Mouse (Mus musculus): ENCODE data around the gene Tfr2. TPM values are rescaled to one million over a fixed set of nuclear protein-coding genes. Genes with fewer than 3 reads are reported as not detected.

Gene Tfr2
- polyA plus RNA-seq, 1 experiment from 2014 or later = 10.1 TPM

GRCm38 (mm10) chr5:137568223-137568798 lies 1.3 kb upstream of the Tfr2 start:
- Histone ChIP-seq H3K27me3 (ENCODE audit: control insufficient read depth, insufficient read depth, low read depth, low read length) (no peaks in the 10 kb centered on the region), H3K9ac (ENCODE audit: low read depth, low read length) (no peak overlapping the region), H3K4me2 (ENCODE audit: low read length) (no peak overlapping the region), H3K4me3 (ENCODE audit: low read depth, low read length) (no peak overlapping the region), H3K27ac (ENCODE audit: low read length) (no peak overlapping the region), H3K9me3 (replicated peaks; ENCODE audit: control insufficient read depth, low read length, poor library complexity, severe bottlenecking) (no peaks in the 10 kb centered on the region), H3K4me1 (ENCODE audit: control insufficient read depth, insufficient read depth, low read length) (no peaks in the 10 kb centered on the region), H3K36me3 (ENCODE audit: control insufficient read depth, insufficient read depth, low read length) (peaks cover 12% of the 10 kb centered on the region)
- 81% methylated on average over 8 of the region's 8 CpGs for WGBS
- ATAC-seq = no peak

GRCm38 (mm10) chr5:137569031-137569430 lies 609 bp upstream of the Tfr2 start:
- 83% methylated on average over 9 of the region's 12 CpGs for WGBS
- H3K27me3 ChIP-seq (ENCODE audit: control insufficient read depth, insufficient read depth, low read depth, low read length) = no peaks in the 10 kb centered on the region
- H3K36me3 ChIP-seq (ENCODE audit: control insufficient read depth, insufficient read depth, low read length) = peaks cover 12% of the 10 kb centered on the region
- no peak overlapping the region for H3K27ac ChIP-seq (ENCODE audit: low read length)
- no peak overlapping the region for H3K9ac ChIP-seq (ENCODE audit: low read depth, low read length)
- H3K4me3 ChIP-seq (ENCODE audit: low read depth, low read length) = no peak overlapping the region
- ATAC-seq = no peak
- H3K9me3 ChIP-seq (replicated peaks; ENCODE audit: control insufficient read depth, low read length, poor library complexity, severe bottlenecking) = no peaks in the 10 kb centered on the region
- H3K4me1 ChIP-seq (ENCODE audit: control insufficient read depth, insufficient read depth, low read length) = no peaks in the 10 kb centered on the region
- no peak overlapping the region for H3K4me2 ChIP-seq (ENCODE audit: low read length)

GRCm38 (mm10) chr5:137570181-137570580 lies 541 bp downstream of the Tfr2 start:
- H3K9me3 ChIP-seq (replicated peaks; ENCODE audit: control insufficient read depth, low read length, poor library complexity, severe bottlenecking) = no peaks in the 10 kb centered on the region
- ATAC-seq = no peak
- H3K9ac ChIP-seq (ENCODE audit: low read depth, low read length) = no peak overlapping the region
- H3K27me3 ChIP-seq (ENCODE audit: control insufficient read depth, insufficient read depth, low read depth, low read length) = no peaks in the 10 kb centered on the region
- H3K4me2 ChIP-seq (ENCODE audit: low read length) = no peak overlapping the region
- no peak overlapping the region for H3K27ac ChIP-seq (ENCODE audit: low read length)
- no peak overlapping the region for H3K4me3 ChIP-seq (ENCODE audit: low read depth, low read length)
- 46% methylated on average over 7 of the region's 7 CpGs for WGBS
- H3K4me1 ChIP-seq (ENCODE audit: control insufficient read depth, insufficient read depth, low read length) = no peaks in the 10 kb centered on the region; the same call in 1 of the 2 replicates
- H3K36me3 ChIP-seq (ENCODE audit: control insufficient read depth, insufficient read depth, low read length) = peaks cover 7% of the 10 kb centered on the region; the same call in 1 of the 2 replicates

GRCm38 (mm10) chr5:137570691-137571586 lies 1.3 kb downstream of the Tfr2 start:
- Histone ChIP-seq H3K9me3 (replicated peaks; ENCODE audit: control insufficient read depth, low read length, poor library complexity, severe bottlenecking) (no peaks in the 10 kb centered on the region), H3K36me3 (ENCODE audit: control insufficient read depth, insufficient read depth, low read length) (0 out of 2 replicates have a peak, but pooled peaks cover 4% of the 10 kb centered on the region), H3K27ac (ENCODE audit: low read length) (no peak overlapping the region), H3K27me3 (ENCODE audit: control insufficient read depth, insufficient read depth, low read depth, low read length) (no peaks in the 10 kb centered on the region), H3K4me2 (ENCODE audit: low read length) (no peak overlapping the region), H3K4me1 (ENCODE audit: control insufficient read depth, insufficient read depth, low read length) (no peaks in the 10 kb centered on the region; the same call in 1 of the 2 replicates), H3K4me3 (ENCODE audit: low read depth, low read length) (no peak overlapping the region), H3K9ac (ENCODE audit: low read depth, low read length) (no peak overlapping the region)
- WGBS = 88% methylated on average over 17 of the region's 17 CpGs
- no peak; the same call in 1 of the 2 replicates for ATAC-seq

- ATAC-seq = peak; percentile 48; the same call in 1 of the 2 replicates
- Histone ChIP-seq H3K4me1 (ENCODE audit: control insufficient read depth, insufficient read depth, low read length) (no peaks in the 10 kb centered on the region; the same call in 1 of the 2 replicates), H3K9me3 (replicated peaks; ENCODE audit: control insufficient read depth, low read length, poor library complexity, severe bottlenecking) (no peaks in the 10 kb centered on the region), H3K27me3 (ENCODE audit: control insufficient read depth, insufficient read depth, low read depth, low read length) (no peaks in the 10 kb centered on the region), H3K9ac (ENCODE audit: low read depth, low read length) (peak overlapping the region; percentile 52; the same call in 1 of the 2 replicates), H3K36me3 (ENCODE audit: control insufficient read depth, insufficient read depth, low read length) (no peaks in the 10 kb centered on the region), H3K27ac (ENCODE audit: low read length) (no peak overlapping the region), H3K4me3 (ENCODE audit: low read depth, low read length) (peak overlapping the region; percentile 33), H3K4me2 (ENCODE audit: low read length) (peak overlapping the region; percentile 56)
- 4% methylated on average over 27 of the region's 27 CpGs for WGBS
Measured at GRCm38 (mm10) chr5:137574470-137574901, 4.8 kb downstream of the Tfr2 start.

GRCm38 (mm10) chr5:137580246-137580645 lies 10.6 kb downstream of the Tfr2 start:
- H3K9ac ChIP-seq (ENCODE audit: low read depth, low read length) = no peak overlapping the region
- no peaks in the 10 kb centered on the region for H3K27me3 ChIP-seq (ENCODE audit: control insufficient read depth, insufficient read depth, low read depth, low read length)
- no peak for ATAC-seq
- H3K4me2 ChIP-seq (ENCODE audit: low read length) = no peak overlapping the region
- H3K27ac ChIP-seq (ENCODE audit: low read length) = no peak overlapping the region
- no peaks in the 10 kb centered on the region for H3K9me3 ChIP-seq (replicated peaks; ENCODE audit: control insufficient read depth, low read length, poor library complexity, severe bottlenecking)
- H3K4me1 ChIP-seq (ENCODE audit: control insufficient read depth, insufficient read depth, low read length) = peaks cover 6% of the 10 kb centered on the region; the same call in 1 of the 2 replicates
- H3K4me3 ChIP-seq (ENCODE audit: low read depth, low read length) = no peak overlapping the region
- no peaks in the 10 kb centered on the region for H3K36me3 ChIP-seq (ENCODE audit: control insufficient read depth, insufficient read depth, low read length)
- 83% methylated on average over 6 of the region's 6 CpGs for WGBS

GRCm38 (mm10) chr5:137582702-137583101 lies 13.1 kb downstream of the Tfr2 start:
- Histone ChIP-seq H3K36me3 (ENCODE audit: control insufficient read depth, insufficient read depth, low read length) (no peaks in the 10 kb centered on the region), H3K9me3 (replicated peaks; ENCODE audit: control insufficient read depth, low read length, poor library complexity, severe bottlenecking) (no peaks in the 10 kb centered on the region), H3K9ac (ENCODE audit: low read depth, low read length) (peak overlapping the region; percentile 67), H3K4me1 (ENCODE audit: control insufficient read depth, insufficient read depth, low read length) (peaks cover 6% of the 10 kb centered on the region; the same call in 1 of the 2 replicates), H3K27ac (ENCODE audit: low read length) (peak overlapping the region; percentile 87; the same call in 1 of the 2 replicates), H3K27me3 (ENCODE audit: control insufficient read depth, insufficient read depth, low read depth, low read length) (no peaks in the 10 kb centered on the region), H3K4me3 (ENCODE audit: low read depth, low read length) (peak overlapping the region; percentile 38), H3K4me2 (ENCODE audit: low read length) (peak overlapping the region; percentile 63)
- 39% methylated on average over 8 of the region's 8 CpGs for WGBS
- ATAC-seq = no peak

- 19% methylated on average over 27 of the region's 27 CpGs for WGBS
- peak overlapping the region; percentile 38 for H3K4me3 ChIP-seq (ENCODE audit: low read depth, low read length)
- no peaks in the 10 kb centered on the region for H3K9me3 ChIP-seq (replicated peaks; ENCODE audit: control insufficient read depth, low read length, poor library complexity, severe bottlenecking)
- peak overlapping the region; percentile 87 for H3K27ac ChIP-seq (ENCODE audit: low read length)
- no peaks in the 10 kb centered on the region for H3K27me3 ChIP-seq (ENCODE audit: control insufficient read depth, insufficient read depth, low read depth, low read length)
- peaks cover 6% of the 10 kb centered on the region; the same call in 1 of the 2 replicates for H3K4me1 ChIP-seq (ENCODE audit: control insufficient read depth, insufficient read depth, low read length)
- no peaks in the 10 kb centered on the region for H3K36me3 ChIP-seq (ENCODE audit: control insufficient read depth, insufficient read depth, low read length)
- peak; percentile 91 for ATAC-seq
- H3K9ac ChIP-seq (ENCODE audit: low read depth, low read length) = peak overlapping the region; percentile 67
- H3K4me2 ChIP-seq (ENCODE audit: low read length) = peak overlapping the region; percentile 63
Measured at GRCm38 (mm10) chr5:137583670-137584169, 14.1 kb downstream of the Tfr2 start.

Measured in midbrain, embryonic 16.5 days (tissue).